Mouse (Mus musculus) CH12.LX (cell line): ENCODE data around the gene Dpyd. TPM values are rescaled to one million over a fixed set of nuclear protein-coding genes. Genes with fewer than 3 reads are reported as not detected.

ENCODE experiments used
- DNase-seq: peaks from one replicate; pipeline ENCODE4 v3.0.0-alpha.2; 2013; ENCODE audit errors: extremely low read depth
- H3K27ac ChIP-seq: 2 replicates; pipeline ENCODE4 v1.5.1; 2012; ENCODE audit warnings: low read depth, mild to moderate bottlenecking, control low read depth, moderate library complexity; ENCODE audit not compliant: insufficient read depth
- H3K27me3 ChIP-seq: replicated peaks from 2 replicates; pipeline ENCODE3; 2012; ENCODE audit warnings: inconsistent platforms
- H3K36me3 ChIP-seq, 2 experiments: replicated peaks in 1 of 2; 2 replicates each; pipeline versions ENCODE3 to v1.6.1; 2012; ENCODE audit warnings: inconsistent platforms in 1 of 2, low read length in 1 of 2, mild to moderate bottlenecking in 1 of 2, mixed read lengths in 1 of 2, moderate library complexity in 1 of 2; ENCODE audit not compliant: control insufficient read depth in 1 of 2, insufficient read depth in 1 of 2
- H3K4me1 ChIP-seq, 2 experiments: 2 replicates each; pipeline ENCODE4 v1.6.1; 2012; ENCODE audit warnings: inconsistent platforms in 1 of 2, moderate library complexity in 1 of 2; ENCODE audit not compliant: insufficient read depth in 2 of 2, control insufficient read depth in 1 of 2
- H3K4me2 ChIP-seq: 2 replicates; pipeline ENCODE4 v1.6.1; 2012; ENCODE audit warnings: low read depth, mild to moderate bottlenecking, control low read depth; ENCODE audit not compliant: poor library complexity, insufficient read depth, severe bottlenecking
- H3K4me3 ChIP-seq, 3 experiments: fragments of 150-350 bp in 1 of 3; sonication (generic) in 1 of 3; replicated peaks in 1 of 3; 2 replicates each; pipeline versions ENCODE3 to v1.5.1; 2011 to 2012; ENCODE audit warnings: low read depth in 2 of 3, low read length in 2 of 3, mild to moderate bottlenecking in 2 of 3, moderate library complexity in 2 of 3, control low read depth in 1 of 3, improper control_type of control experiment in 1 of 3, inconsistent platforms in 1 of 3, mixed read lengths in 1 of 3; ENCODE audit not compliant: poor library complexity in 1 of 3
- H3K79me2 ChIP-seq: replicated peaks from 2 replicates; pipeline ENCODE4 v1.6.1; 2012; ENCODE audit warnings: mild to moderate bottlenecking, moderate library complexity; ENCODE audit not compliant: control insufficient read depth, poor library complexity, insufficient read depth, severe bottlenecking; ENCODE audit errors: extremely low read depth
- H3K9ac ChIP-seq: 2 replicates; pipeline ENCODE4 v1.6.1; 2012; ENCODE audit warnings: low read depth, mild to moderate bottlenecking, control low read depth, moderate library complexity; ENCODE audit not compliant: insufficient read depth
- H3K9me3 ChIP-seq: replicated peaks from 2 replicates; pipeline ENCODE3; 2012; ENCODE audit warnings: low read length, inconsistent platforms, mixed read lengths
- E2F4 ChIP-seq: IDR thresholded peaks from 2 replicates; pipeline ENCODE4 v1.6.1; 2011; ENCODE audit warnings: low read depth, low read length, improper control_type of control experiment; ENCODE audit not compliant: insufficient replicate concordance
- ELF1 ChIP-seq: IDR thresholded peaks from 2 replicates; pipeline ENCODE4 v1.6.1; 2014; ENCODE audit warnings: low read depth, mild to moderate bottlenecking, inconsistent platforms, low read length, improper control_type of control experiment
- GABPA ChIP-seq: IDR thresholded peaks from 2 replicates; pipeline ENCODE4 v1.6.1; 2012; ENCODE audit warnings: low read depth, low read length, improper control_type of control experiment, inconsistent platforms; ENCODE audit not compliant: insufficient replicate concordance
- JUN ChIP-seq: IDR thresholded peaks from 2 replicates; pipeline ENCODE4 v1.6.1; 2011; ENCODE audit warnings: low read depth, mild to moderate bottlenecking, low read length, improper control_type of control experiment, moderate library complexity; ENCODE audit not compliant: insufficient read depth
- JUND ChIP-seq: conservative IDR thresholded peaks from 2 replicates; pipeline ENCODE4 v1.6.1; 2011; ENCODE audit warnings: low read depth, low read length, improper control_type of control experiment
- KAT2A ChIP-seq: IDR thresholded peaks from 2 replicates; pipeline ENCODE4 v1.6.1; 2012; ENCODE audit warnings: low read length, improper control_type of control experiment, inconsistent platforms; ENCODE audit not compliant: insufficient replicate concordance
- MAFK ChIP-seq: IDR thresholded peaks from 2 replicates; pipeline ENCODE4 v1.6.1; 2011; ENCODE audit warnings: low read length, improper control_type of control experiment; ENCODE audit not compliant: insufficient replicate concordance
- MAX ChIP-seq: IDR thresholded peaks from 2 replicates; pipeline ENCODE4 v1.6.1; 2011; ENCODE audit warnings: low read length, improper control_type of control experiment
- MAZ ChIP-seq: IDR thresholded peaks from 2 replicates; pipeline ENCODE4 v1.6.1; 2012; ENCODE audit warnings: low read depth, mild to moderate bottlenecking, inconsistent platforms, low read length, improper control_type of control experiment, moderate library complexity
- POLR2AphosphoS2 ChIP-seq: IDR thresholded peaks from 2 replicates; pipeline ENCODE4 v1.6.1; 2011; ENCODE audit warnings: low read depth, low read length, improper control_type of control experiment
- SMC3 ChIP-seq: IDR thresholded peaks from 2 replicates; pipeline ENCODE4 v1.6.1; 2011; ENCODE audit warnings: low read depth, low read length, improper control_type of control experiment
- TBP ChIP-seq: conservative IDR thresholded peaks from 2 replicates; pipeline ENCODE4 v1.6.1; 2011; ENCODE audit warnings: low read depth, low read length, improper control_type of control experiment
- TCF12 ChIP-seq: IDR thresholded peaks from 2 replicates; pipeline ENCODE4 v1.6.1; 2014; ENCODE audit warnings: low read depth, mild to moderate bottlenecking, inconsistent platforms, low read length, improper control_type of control experiment
- UBTF ChIP-seq: IDR thresholded peaks from 2 replicates; pipeline ENCODE4 v1.6.1; 2012; ENCODE audit warnings: low read depth, mild to moderate bottlenecking, inconsistent platforms, low read length, improper control_type of control experiment, moderate library complexity
- USF1 ChIP-seq: IDR thresholded peaks from 2 replicates; pipeline ENCODE4 v1.6.1; 2014; ENCODE audit warnings: low read depth, mild to moderate bottlenecking, inconsistent platforms, low read length, improper control_type of control experiment
- ZNF384 ChIP-seq: IDR thresholded peaks from 2 replicates; pipeline ENCODE4 v1.6.1; 2012; ENCODE audit warnings: low read depth, low read length, improper control_type of control experiment, inconsistent platforms
- dilution Hi-C: fragments of 300-500 bp; cut with MboI; formaldehyde crosslinking; loops from 2 replicates; pipeline ENCODE4 v1.14.3; 2020; ENCODE audit warnings: low sequenced_read_pairs; ENCODE audit not compliant: extremely low pct_unique_long_range_greater_than_20kb, extremely low pct_ligation_motif_present
- in situ Hi-C: fragments of 300-500 bp; cut with MboI; formaldehyde crosslinking; loops from 3 replicates; pipeline ENCODE4 v1.14.3; 2019; ENCODE audit warnings: low sequenced_read_pairs, low pct_ligation_motif_present, low pct_unique_long_range_greater_than_20kb, mixed read lengths
- polyA plus RNA-seq: library from polyadenylated mRNA; unstranded; fragments of >175 nt; gene quantifications from 2 replicates; pipeline ENCODE4 v1.2.1, GENCODE M21; 2012; ENCODE audit warnings: low read depth; ENCODE audit not compliant: insufficient read length
- total RNA-seq, 2 experiments: library from RNA; depleted of rRNA; stranded (reverse); fragments of 300-350 nt in 1 of 2; fragments of >200 nt in 1 of 2; gene quantifications; 2 replicates each; pipeline ENCODE4 v1.2.3; 2012 to 2014

Dpyd gene
- total and polyA plus RNA-seq, 3 experiments = not detected

GRCm38 (mm10) chr3:119183261-119183660 lies 621.3 kb downstream of the Dpyd start:
- TF ChIP-seq POLR2AphosphoS2 (no peak), KAT2A (no peak)
- H3K4me1 ChIP-seq = no peaks in the 10 kb centered on the region
- no peak for DNase-seq
- H3K4me2 ChIP-seq = no peak overlapping the region
- H3K27me3 ChIP-seq = no peaks in the 10 kb centered on the region
- in situ Hi-C loops (no loop called here), dilution Hi-C loops (no loop called here)
- H3K27ac ChIP-seq = no peak overlapping the region
- H3K9ac ChIP-seq = no peak overlapping the region
- no peaks in the 10 kb centered on the region for H3K79me2 ChIP-seq
- no peaks in the 10 kb centered on the region for H3K36me3 ChIP-seq
- H3K4me3 ChIP-seq = no peak overlapping the region
- H3K9me3 ChIP-seq = peaks cover 46% of the 10 kb centered on the region

- Histone ChIP-seq H3K27ac (no peak overlapping the region), H3K4me1 (no peaks in the 10 kb centered on the region), H3K4me3 (no peak overlapping the region), H3K4me2 (no peak overlapping the region), H3K79me2 (no peaks in the 10 kb centered on the region), H3K27me3 (no peaks in the 10 kb centered on the region), H3K36me3 (no peaks in the 10 kb centered on the region), H3K9ac (no peak overlapping the region), H3K9me3 (peaks cover 28% of the 10 kb centered on the region)
- in situ Hi-C loops = no loop called here
- DNase-seq = no peak
- dilution Hi-C loops = no loop called here
- TF ChIP-seq JUND (no peak), MAZ (no peak), E2F4 (no peak), MAX (no peak), ELF1 (no peak), KAT2A (no peak), POLR2AphosphoS2 (no peak), GABPA (no peak), USF1 (no peak), SMC3 (no peak), UBTF (no peak), TBP (no peak), ZNF384 (no peak), MAFK (no peak), TCF12 (no peak)
Observed at GRCm38 (mm10) chr3:119194071-119194470, 632.1 kb downstream of the Dpyd start.

GRCm38 (mm10) chr3:119195613-119196012 lies 633.7 kb downstream of the Dpyd start:
- no peak for DNase-seq
- no peak overlapping the region for H3K4me3 ChIP-seq
- no peaks in the 10 kb centered on the region for H3K36me3 ChIP-seq
- no peak for TF ChIP-seq JUN
- no peaks in the 10 kb centered on the region for H3K4me1 ChIP-seq
- no peak overlapping the region for H3K9ac ChIP-seq
- no peak overlapping the region for H3K4me2 ChIP-seq
- no peaks in the 10 kb centered on the region for H3K27me3 ChIP-seq
- in situ Hi-C loops (no loop called here), dilution Hi-C loops (no loop called here)
- peaks cover 24% of the 10 kb centered on the region for H3K9me3 ChIP-seq
- H3K79me2 ChIP-seq = no peaks in the 10 kb centered on the region
- no peak overlapping the region for H3K27ac ChIP-seq
